Mouse (Mus musculus) large intestine, adult 2 months (tissue): Measurements from ENCODE around the gene B3gnt7. TPM values are rescaled to one million over a fixed set of nuclear protein-coding genes. Genes with fewer than 3 reads are reported as not detected.
"Not testable (repeated sequence)": the region's sequence is repeated elsewhere in the genome, so short reads cannot be mapped to it uniquely, and the experiment has no call there.

Source experiments
- DNase-seq: peaks from one replicate; pipeline ENCODE4 v3.0.0-alpha.2; 2012; ENCODE audit warnings: low read depth, low spot score
- WGBS: fragments of 180-500 bp; shearing (Covaris S2); methylation state at CpG from one replicate; pipeline ENCODE4 v1.1.7; 2018; 5-methylcytosine and 5-hydroxymethylcytosine counted together
- polyA plus RNA-seq: library from polyadenylated mRNA; depleted of rRNA; stranded (reverse); fragments of >200 nt; gene quantifications from 2 replicates; pipeline ENCODE4 v1.2.3, GENCODE M21; 2012

B3gnt7 gene
- polyA plus RNA-seq, 1 experiment = 133 TPM

DNA sequence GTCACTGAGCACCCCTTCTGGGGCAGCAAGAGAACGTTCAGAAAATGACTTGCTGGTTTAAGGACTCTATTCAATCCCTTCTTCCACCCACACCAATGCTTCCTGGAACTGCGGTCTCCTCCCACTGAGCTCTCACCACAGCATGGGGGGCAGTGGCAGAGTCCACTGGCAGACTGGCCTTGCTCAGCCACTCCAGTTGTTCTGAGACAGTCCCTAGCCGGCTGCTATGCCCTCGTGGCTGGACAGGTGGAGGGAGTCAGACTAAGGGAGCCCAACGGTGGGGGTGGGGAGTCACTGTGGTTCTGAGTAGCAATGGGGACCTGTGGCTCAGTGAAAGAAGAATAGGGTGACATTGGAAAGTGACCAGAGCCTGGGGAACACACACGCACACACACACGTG, 1.9 kb upstream of the B3gnt7 start:
- WGBS = 52% methylated on average over 7 of the region's 7 CpGs
- DNase-seq = no peak

DNA sequence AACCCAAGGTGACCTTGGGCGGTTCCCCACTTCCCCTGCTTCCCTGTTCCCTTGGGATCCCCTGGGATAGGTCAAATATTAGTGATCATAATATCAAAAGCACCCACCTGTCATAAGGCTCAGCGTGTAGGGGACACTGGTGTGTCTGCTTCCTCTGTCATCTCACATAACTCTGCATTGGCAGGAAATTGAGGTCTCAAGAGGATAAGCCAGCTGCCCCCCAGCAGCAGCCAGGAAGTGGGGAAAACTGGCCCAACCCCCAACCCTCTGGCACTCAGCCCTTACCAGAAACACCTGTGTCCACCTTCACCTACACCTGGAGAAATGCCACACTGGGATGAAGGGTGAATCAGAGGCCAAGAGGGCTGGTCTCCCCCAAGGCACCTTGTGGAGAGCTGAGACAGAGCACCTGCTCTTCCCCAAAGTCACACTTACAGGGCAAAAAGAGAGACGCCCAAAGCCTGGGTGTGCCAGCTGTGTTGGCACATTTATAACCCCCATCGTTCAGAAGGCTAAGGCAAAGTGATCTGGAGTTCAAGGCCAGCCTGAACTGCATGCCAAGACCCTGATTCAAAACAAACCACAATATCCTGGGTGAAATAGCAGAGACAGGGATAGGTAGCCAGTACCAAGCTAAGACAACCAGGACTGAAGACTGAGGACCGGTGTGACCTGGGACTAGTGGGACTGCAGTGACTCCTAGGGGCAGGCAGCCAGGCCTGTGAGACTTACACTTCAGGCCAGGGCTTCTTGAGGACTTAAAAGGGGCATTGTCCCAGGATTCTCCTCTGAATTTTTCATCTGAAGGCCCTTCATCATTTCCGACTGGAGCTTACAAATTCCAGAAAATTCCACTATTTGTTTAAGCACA, 1.2 kb upstream of the B3gnt7 start:
- no peak for DNase-seq

DNA sequence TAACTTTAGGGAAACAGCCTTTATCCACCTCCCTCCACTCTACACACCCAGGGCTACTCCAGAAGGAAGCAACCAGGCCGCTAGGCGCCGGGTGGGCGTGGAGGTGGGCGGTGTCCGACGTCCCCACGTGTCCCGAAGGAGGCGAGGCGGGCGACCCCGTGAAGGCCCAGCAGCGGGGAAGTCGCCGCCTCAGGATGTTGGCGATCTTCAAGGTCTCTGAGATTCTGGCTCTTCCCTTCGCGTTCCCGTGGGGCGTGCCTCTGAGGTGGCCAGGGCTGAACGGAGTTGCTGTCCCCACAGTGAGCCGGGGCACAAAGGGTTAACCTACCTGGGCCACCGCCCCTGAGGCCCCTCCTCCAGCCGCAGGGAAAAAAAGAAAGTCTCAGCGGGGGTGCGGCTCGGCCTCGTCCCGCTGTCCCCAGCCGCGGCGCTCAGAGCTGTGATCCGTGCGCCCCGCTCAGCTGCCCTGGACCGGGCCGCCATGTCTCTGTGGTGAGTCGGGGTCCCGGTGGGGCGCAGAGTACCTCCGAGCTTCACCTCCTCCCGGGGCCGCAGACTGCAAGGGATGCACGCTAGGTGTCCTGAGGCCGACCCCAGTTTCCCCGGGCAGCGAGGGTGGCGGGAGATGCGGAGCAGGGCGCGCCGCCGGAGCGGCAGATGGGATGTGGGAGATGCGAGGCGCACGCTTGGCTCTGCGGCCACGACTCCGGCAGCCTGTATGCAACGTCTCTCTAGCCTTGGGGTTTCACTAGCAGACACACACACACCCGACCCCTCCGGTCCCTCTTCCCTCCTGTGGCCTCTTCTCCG, 636 bp downstream of the B3gnt7 start:
- under 1% methylated on average over 65 of the region's 65 CpGs for WGBS

More for the DNA sequence above, 1.2 kb upstream of the B3gnt7 start:
- WGBS = 31% methylated on average over 6 of the region's 6 CpGs

DNA sequence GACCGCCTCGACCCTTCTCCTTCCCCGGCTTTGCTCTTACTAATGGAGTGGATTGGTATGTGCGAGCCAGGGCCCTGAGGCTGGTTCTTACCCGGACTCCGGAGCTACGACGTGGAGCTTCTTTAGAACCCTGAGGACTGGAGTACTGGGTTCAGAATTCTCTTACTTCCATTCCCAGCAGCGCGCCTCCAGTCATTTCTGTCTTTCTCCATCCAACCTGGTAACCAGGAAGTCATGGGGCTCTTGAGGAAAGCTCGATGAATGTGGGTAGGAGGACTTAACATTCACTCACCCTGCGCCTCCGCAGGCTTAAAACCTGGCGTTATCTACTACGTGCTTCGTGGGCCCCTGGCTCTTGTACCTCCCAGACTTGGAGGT, 1.2 kb downstream of the B3gnt7 start:
- WGBS = 8% methylated on average over 16 of the region's 16 CpGs
- no peak for DNase-seq

More for the DNA sequence above, 636 bp downstream of the B3gnt7 start:
- DNase-seq = peak; percentile 61

DNA sequence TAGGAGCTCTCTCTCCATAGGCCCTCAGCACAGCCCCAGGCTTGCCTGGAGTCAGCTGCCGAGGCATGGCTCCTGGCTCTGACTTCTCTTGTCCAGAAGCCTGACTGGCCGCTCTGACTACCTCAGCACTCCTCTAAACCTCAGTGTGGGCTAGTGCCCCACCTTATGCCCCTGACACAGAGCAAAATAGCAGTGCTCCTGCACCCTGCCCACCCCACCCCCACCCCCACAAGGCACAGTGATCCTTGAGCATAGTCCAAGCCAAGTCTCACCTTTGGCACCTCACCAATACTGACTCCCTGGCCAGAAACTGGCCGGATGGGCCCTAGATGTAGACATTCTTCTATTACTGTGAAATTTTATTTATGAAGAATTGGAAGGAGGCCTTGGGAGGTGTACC, 4.1 kb downstream of the B3gnt7 start:
- 73% methylated on average over 3 of the region's 3 CpGs for WGBS

DNA sequence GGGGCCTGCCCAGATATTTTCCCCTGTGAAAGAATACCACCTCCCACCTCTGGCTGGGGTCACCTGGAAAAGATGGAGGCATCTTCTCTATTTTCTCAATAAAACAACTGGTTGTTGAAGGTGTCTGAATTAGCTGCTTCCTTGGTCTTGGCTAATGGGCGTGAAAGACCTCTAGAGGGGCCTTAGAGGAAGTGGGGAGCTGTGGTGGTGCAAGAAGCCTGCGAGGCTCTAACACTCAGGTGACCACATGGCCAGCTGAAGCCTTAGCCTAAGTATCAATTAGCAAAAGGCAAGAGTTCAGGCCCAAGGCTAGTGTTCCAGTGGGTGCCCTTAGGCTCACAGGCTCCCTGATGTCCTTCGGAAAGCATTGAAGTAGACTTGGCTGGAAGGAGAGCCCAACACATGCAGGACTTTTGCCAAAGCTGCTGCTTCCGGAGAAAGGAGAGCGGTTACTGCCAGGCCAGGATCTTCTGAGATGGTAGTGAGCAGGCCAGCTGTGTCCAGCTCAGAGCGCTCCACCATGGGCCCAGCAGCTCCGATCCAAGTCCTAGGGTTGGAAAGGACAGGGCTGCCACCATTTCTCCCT, 4.6 kb downstream of the B3gnt7 start:
- 75% methylated on average over 7 of the region's 7 CpGs for WGBS
- no peak for DNase-seq

More for the DNA sequence above, 4.1 kb downstream of the B3gnt7 start:
- no peak for DNase-seq

DNA sequence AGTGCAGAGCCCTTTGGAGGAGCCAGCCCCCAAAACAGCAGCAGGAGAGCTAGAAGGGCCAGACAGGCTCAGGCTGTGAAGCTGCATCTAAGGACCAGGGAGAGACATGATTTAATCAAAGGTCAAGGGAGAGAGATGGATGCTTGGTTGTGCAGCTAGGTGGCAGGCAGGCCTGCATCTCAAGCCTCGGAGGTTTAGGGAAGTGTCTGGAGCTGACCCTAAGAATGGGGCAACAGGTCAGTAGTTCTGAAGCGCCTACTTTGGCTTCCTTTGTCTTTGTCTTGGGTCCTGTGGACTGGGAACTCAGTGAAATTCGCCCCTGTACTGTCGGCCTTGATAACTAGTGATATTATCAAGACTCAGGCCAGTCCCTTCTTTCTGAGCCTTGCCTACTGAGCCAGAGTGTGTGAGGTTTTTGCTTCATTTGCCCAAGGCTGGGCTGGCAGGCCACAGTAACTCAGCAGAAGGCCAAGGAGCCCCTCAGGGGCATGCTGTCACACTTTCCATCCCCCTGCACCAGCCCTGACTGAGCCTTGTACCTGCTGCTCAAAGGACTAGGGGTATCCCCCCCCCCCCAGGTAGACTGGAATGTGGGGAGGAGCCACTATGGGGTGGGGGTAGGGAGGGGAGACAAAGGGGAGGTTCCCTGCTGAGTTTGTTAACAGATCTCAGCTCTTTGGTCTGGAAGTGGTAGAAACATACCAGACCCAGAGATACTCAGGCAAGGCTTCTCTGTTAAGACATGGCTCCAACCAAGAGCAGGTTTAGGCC, 5.4 kb downstream of the B3gnt7 start:
- no peak for DNase-seq
- 79% methylated on average over 4 of the region's 4 CpGs for WGBS

DNA sequence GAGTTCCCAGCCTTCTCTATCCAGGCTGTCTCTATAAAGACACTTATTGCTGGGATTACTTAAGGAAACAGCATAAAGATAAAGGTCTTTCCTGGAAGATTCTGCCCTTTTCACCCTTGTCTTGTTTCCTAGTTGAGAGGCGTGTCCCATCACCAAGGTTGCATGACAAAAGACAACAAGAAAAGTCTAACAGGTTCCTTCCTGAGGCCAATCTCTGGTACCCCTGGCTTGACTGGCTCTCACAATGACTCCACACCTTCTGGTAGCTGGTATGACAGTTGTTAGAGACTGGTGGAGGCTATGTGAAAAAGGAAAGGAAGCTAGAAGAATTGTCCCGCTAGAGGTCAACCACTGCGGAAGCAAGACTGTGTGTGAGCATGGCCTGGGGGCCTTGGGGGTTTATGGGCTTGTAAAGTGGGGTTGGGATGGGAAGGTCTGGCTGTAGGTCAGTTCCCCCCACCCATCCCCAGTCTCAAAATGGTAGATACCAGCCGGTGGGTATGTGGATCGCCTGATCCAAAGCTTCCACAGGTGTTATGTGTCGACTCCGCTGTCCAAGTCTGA, 6.7 kb downstream of the B3gnt7 start:
- WGBS = 71% methylated on average over 7 of the region's 7 CpGs
- DNase-seq = peak; percentile 58

DNA sequence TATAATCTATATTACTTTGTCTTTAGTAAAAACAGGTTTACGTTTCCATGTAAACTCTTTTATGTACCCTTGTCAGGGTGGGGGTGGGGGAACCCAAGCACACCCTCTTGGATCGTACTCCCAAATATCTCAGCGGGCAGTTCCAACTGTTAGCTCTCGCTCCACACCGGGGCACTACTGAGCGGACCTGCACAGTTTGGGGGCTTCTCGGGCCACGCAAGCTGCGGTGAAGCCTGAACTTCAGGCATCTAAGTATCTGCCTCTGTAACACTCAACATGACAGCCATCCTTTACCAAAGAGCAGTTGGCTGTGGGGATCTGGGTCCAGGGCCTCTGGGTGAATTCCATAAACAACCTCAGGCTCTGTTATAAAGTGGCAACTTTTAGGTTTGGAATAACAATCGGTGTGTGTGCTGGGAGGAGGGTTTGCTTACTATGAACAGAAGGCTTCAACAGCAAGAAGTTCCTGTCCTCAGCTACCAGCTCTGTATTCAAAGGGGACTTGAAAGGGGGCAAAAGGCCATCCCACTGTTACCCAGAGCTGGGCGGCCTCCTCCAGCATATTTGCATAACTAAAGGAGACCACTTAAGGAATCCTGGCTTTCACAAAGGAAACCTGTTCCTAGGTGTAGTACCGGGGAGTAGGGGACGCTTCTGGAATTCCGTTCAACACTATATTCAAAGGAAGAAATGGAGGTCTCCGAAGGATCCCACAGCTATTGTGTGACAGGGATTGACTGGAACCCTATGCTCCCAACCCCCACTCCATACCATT, 8.1 kb downstream of the B3gnt7 start:
- no peak for DNase-seq
- WGBS = 73% methylated on average over 15 of the region's 15 CpGs

DNA sequence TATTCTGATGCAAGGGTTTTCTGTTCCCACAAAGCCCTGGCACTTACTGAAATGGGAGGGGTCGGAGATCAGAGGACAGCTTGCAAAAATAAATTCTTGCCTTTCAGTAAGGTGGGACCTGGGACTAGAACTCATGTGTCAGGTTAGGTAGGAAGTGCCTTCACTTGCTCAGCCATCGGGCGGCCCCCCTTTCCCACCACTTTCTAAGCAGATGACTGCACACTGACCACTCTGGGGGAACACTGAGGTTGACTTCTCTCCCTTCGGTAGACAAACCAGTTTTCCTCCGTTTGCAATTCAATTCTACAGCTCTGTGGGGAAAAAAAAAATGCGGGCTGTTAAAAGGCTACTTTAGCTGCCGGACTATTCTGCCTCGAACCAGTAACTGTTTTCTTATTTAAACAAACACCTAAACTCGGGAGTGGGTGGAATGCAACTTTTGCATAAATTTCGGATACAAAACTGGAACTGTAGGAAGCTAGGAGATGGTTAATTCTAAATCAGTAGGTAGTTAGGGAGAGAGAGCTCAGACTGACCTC, 8.9 kb downstream of the B3gnt7 start:
- DNase-seq = no peak
- 52% methylated on average over 10 of the region's 10 CpGs for WGBS

DNA sequence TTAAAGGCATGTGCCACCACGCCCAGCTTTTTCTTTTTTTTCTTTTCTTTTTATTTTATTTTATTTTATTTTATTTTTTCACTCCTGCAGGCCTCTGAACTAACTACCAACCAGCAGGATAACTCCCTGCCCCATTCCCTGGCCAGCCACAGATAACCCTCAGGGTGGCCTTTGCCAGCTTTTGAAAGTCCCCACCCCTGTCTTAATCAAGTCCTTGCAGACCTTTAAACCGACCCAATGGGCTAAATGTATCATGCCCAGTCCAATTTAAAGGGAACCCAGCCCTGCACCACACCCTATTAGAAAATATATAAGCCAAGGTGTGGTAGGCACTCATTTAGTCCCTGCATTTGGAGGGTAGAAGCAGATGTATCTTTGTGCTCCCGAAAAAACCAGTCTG, 9.6 kb downstream of the B3gnt7 start:
- no peak for DNase-seq
- WGBS = 60% methylated on average over 3 of the region's 3 CpGs

DNA sequence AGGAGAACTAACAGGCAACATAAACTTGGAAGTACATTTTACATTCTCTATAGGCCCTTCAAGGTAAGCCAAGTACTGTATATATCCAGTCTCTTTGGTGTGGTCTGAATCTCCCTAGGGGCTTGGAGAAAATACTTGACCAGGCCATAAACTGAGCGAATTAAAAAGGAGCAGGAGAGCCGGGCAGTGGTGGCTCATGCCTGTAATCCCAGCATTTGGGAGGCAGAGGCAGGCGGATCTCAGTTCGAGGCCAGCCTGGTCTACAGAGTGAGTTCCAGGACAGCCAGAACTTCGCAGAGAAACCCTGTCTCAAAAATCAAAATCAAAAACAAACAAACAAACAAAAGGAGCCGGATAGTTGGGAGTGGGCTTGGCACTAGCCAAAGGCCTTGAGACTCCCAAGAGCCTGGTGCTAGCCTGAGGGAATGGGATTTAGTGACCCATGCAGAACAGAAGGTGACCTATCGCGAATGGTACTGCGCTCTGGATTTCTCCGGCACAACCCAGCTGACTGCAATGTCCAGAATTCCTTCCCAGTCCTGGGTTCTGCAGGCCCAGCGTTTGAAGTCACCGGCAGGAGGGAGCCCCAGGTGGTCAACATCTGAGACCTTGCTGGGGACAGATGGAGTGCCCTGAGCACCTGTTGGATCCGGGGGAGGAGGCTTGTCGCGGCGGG, 10.6 kb downstream of the B3gnt7 start:
- DNase-seq = no peak
- WGBS = 54% methylated on average over 16 of the region's 16 CpGs

DNA sequence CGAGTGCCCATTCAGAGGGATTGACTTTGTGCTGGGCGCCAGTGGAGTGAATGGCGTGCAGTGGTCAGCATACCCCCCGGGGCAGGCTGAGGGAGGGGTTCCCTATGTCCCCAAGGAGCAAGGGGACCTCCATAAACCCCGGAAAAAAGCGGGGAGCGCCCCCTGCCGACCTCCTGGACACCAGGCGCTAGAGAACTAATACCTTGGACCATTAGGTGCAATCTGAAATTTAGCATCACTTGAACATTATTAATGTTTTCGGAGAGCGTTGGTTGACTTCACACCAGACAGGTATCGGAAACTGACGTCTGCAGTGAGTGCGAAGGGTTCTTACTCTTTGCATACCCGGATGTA, 11.1 kb downstream of the B3gnt7 start:
- DNase-seq = no peak
- WGBS = 29% methylated on average over 15 of the region's 15 CpGs

DNA sequence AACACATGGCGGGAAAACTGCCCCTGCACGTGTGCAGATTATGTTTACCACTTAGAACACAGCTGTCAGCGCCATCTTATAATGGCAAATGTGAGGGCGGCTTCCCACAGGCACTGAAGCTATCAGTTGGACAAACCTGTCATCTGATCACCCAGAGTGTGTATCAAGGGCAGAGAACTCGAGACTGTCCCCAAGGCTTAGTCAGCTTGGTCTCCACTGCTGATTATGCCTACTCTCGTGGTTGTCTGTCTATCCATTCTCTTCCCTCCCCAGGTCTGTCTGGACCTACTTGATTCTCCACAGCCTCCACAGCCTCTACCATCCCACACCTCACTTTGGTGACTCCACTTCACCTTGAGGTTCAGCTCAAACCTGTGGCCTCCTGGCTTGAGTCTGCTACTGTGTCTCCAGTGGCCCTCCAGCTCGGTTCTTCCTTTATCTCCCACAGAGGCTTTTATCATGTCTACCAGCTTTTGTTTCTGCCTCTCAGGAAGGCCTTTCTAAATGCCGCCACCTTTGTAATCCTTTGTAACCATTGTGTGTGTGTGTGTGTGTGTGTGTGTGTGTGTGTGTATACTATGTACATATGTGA, 18.3 kb downstream of the B3gnt7 start:
- no peak for DNase-seq
- 93% methylated on average over 7 of the region's 8 CpGs for WGBS

DNA sequence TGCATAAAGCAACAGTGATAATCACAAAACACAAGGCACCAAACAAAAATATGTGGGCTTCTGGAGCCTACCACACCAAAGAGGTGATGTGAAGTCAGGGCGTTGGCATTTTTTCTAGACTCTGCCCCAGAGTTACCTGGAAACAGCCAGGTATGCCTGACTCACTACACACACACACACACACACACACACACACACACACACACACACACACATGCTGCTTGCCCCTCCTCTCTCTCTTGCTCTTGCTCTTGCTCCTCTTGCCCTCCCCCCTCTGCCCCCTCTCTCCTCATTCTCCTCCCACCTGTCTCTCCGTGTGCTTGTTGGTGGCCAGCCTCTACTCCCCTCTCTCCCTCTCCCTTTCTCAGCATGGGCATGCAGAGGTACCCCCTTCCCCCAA, 33.7 kb downstream of the B3gnt7 start:
- no peak for DNase-seq
- 30% methylated on average over 2 of the region's 2 CpGs for WGBS

DNA sequence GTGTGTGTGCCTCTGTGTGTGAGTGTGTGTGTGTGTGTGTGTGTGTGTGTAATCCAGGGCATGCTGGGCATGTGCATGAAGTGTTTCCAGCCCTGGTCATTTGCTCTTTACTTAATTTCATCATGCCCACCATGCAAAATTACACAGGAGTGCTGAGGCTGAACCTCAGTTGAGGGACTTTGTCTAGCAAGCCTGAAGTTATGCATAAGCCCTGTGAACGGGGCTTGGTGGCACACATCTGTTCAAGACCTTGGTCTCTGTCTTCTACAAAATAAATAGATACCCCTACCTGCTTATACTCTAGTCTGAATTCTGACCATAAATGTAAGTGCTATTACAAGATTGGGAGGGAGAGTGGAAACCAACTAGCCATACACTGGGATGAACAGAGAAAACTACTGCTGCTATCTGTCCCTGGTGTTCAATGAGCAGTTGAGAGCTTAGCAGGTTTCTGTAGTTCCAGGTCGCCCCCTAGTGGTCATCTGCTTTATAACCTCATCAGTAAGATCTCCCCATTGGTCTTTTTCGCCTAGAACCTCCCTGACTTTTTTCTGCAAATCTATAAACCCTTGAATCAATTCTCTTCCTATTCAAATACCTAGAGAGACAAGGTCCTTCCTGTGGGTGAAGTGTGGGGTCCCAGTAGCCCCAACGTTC, 36.7 kb downstream of the B3gnt7 start:
- peak; percentile 54 for DNase-seq
- 27% methylated on average over 4 of the region's 4 CpGs for WGBS

DNA sequence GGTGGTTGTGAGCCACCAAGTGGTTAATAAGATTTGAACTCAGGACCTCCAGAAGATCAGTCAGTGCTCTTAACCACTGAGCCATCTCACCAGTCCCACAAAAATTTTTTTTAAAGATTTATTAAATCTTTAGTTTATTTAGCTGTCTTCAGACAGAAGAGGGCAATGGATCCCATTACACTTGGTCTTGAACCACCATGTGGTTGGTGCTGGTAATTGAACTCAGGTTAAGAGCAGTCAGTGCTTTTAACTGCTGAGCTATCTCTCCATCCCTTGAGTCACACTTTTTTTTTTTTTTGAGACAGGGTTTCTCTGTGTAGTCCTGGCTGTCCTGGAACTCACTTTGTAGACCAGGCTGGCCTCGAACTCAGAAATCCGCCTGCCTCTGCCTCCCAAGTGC, 38.5 kb downstream of the B3gnt7 start:
- DNase-seq = not testable (repeated sequence)
- 94% methylated on average over 2 of the region's 2 CpGs for WGBS
